Mouse (Mus musculus) neural tube, embryonic 12.5 days (tissue): ENCODE measurements at regions not wholly inside any gene's neighbourhood (a gene's known extent, or its start where the extent isn't known, plus 50 kb on each side); places are given as distances from the start of the nearest gene placed in this dataset.

ENCODE experiments used
- ATAC-seq: fragments of 200-750 bp; cut with Nextera tagmentation; 2 replicates; pipeline ENCODE4 v1.8.0; 2017; ENCODE audit warnings: low read depth, mild to moderate bottlenecking, moderate TSS enrichment, moderate library complexity; ENCODE audit not compliant: low FRiP score
- H3K27ac ChIP-seq: fragments of 300-500 bp; sonication (generic); 2 replicates; pipeline ENCODE4 v1.5.1; 2016
- H3K27me3 ChIP-seq: fragments of 300-500 bp; sonication (generic); replicated peaks from 2 replicates; pipeline ENCODE4 v1.6.1; 2016; ENCODE audit warnings: mild to moderate bottlenecking
- H3K36me3 ChIP-seq: fragments of 300-500 bp; sonication (generic); 2 replicates; pipeline ENCODE4 v1.6.1; 2016; ENCODE audit warnings: mild to moderate bottlenecking
- H3K4me1 ChIP-seq: fragments of 300-500 bp; sonication (generic); 2 replicates; pipeline ENCODE4 v1.6.1; 2016
- H3K4me2 ChIP-seq: fragments of 300-500 bp; sonication (generic); replicated peaks from 2 replicates; pipeline ENCODE4 v1.6.1; 2016; ENCODE audit warnings: mild to moderate bottlenecking
- H3K4me3 ChIP-seq: fragments of 300-500 bp; sonication (generic); 2 replicates; pipeline ENCODE4 v1.5.1; 2016
- H3K9ac ChIP-seq: fragments of 300-500 bp; sonication (generic); 2 replicates; pipeline ENCODE4 v1.6.1; 2016; ENCODE audit warnings: mild to moderate bottlenecking
- H3K9me3 ChIP-seq: fragments of 300-500 bp; sonication (generic); 2 replicates; pipeline ENCODE4 v1.6.1; 2016; ENCODE audit warnings: mild to moderate bottlenecking
- WGBS: fragments of 180-500 bp; shearing (Covaris S2); methylation state at CpG from one replicate; pipeline ENCODE4 v1.1.7; 2016; 5-methylcytosine and 5-hydroxymethylcytosine counted together

- no peaks in the 10 kb centered on the region for H3K36me3 ChIP-seq
- 89% methylated on average over 8 of the region's 8 CpGs for WGBS
- no peak overlapping the region for H3K4me3 ChIP-seq
- no peak overlapping the region for H3K27ac ChIP-seq
- 0 out of 2 replicates have a peak, but pooled peaks cover 8% of the 10 kb centered on the region for H3K27me3 ChIP-seq
- H3K9me3 ChIP-seq: no peaks in the 10 kb centered on the region
- H3K4me1 ChIP-seq: peaks cover 29% of the 10 kb centered on the region
- no peak overlapping the region for H3K4me2 ChIP-seq
- no peak for ATAC-seq
- H3K9ac ChIP-seq: no peak overlapping the region
Observed at GRCm38 (mm10) chr9:61309768-61310493, 62.2 kb upstream of the Tle3 start.

GRCm38 (mm10) chr9:61310574-61310973, 61.6 kb upstream of the Tle3 start:
- ATAC-seq: no peak
- H3K9me3 ChIP-seq: no peaks in the 10 kb centered on the region
- peaks cover 35% of the 10 kb centered on the region for H3K4me1 ChIP-seq
- no peaks in the 10 kb centered on the region for H3K36me3 ChIP-seq
- H3K9ac ChIP-seq: no peak overlapping the region
- no peak overlapping the region for H3K27ac ChIP-seq
- 0 out of 2 replicates have a peak, but pooled peaks cover 8% of the 10 kb centered on the region for H3K27me3 ChIP-seq
- WGBS: 69% methylated on average over 5 of the region's 5 CpGs
- H3K4me2 ChIP-seq: no peak overlapping the region
- H3K4me3 ChIP-seq: no peak overlapping the region

GRCm38 (mm10) chr9:61311604-61312003, 60.6 kb upstream of the Tle3 start:
- peaks cover 45% of the 10 kb centered on the region for H3K4me1 ChIP-seq
- H3K9ac ChIP-seq: no peak overlapping the region
- peak; percentile 62 for ATAC-seq
- 0 out of 2 replicates have a peak, but pooled peaks cover 8% of the 10 kb centered on the region for H3K27me3 ChIP-seq
- no peak overlapping the region for H3K4me2 ChIP-seq
- H3K9me3 ChIP-seq: no peaks in the 10 kb centered on the region
- WGBS: 28% methylated on average over 5 of the region's 5 CpGs
- no peaks in the 10 kb centered on the region for H3K36me3 ChIP-seq
- 0 out of 2 replicates have a peak overlapping the region, but pooled peaks have one; percentile 12 for H3K27ac ChIP-seq
- H3K4me3 ChIP-seq: no peak overlapping the region

- no peak for ATAC-seq
- WGBS: 74% methylated on average over 6 of the region's 6 CpGs
- H3K4me3 ChIP-seq: no peak overlapping the region
- no peak overlapping the region for H3K9ac ChIP-seq
- no peaks in the 10 kb centered on the region for H3K36me3 ChIP-seq
- peak overlapping the region; percentile 34; the same call in 1 of the 2 replicates for H3K27ac ChIP-seq
- H3K27me3 ChIP-seq: 0 out of 2 replicates have a peak, but pooled peaks cover 8% of the 10 kb centered on the region
- no peaks in the 10 kb centered on the region for H3K9me3 ChIP-seq
- H3K4me2 ChIP-seq: no peak overlapping the region
- peaks cover 57% of the 10 kb centered on the region for H3K4me1 ChIP-seq
Observed at GRCm38 (mm10) chr9:61314630-61315179, 57.5 kb upstream of the Tle3 start.

GRCm38 (mm10) chr9:61315371-61316298, 56.5 kb upstream of the Tle3 start:
- no peaks in the 10 kb centered on the region for H3K36me3 ChIP-seq
- peak overlapping the region; percentile 34; the same call in 1 of the 2 replicates for H3K27ac ChIP-seq
- no peaks in the 10 kb centered on the region for H3K9me3 ChIP-seq
- H3K27me3 ChIP-seq: 0 out of 2 replicates have a peak, but pooled peaks cover 8% of the 10 kb centered on the region
- 0 out of 2 replicates have a peak overlapping the region, but pooled peaks have one; percentile 17 for H3K4me2 ChIP-seq
- H3K9ac ChIP-seq: peak overlapping the region; percentile 13; the same call in 1 of the 2 replicates
- peaks cover 59% of the 10 kb centered on the region for H3K4me1 ChIP-seq
- 29% methylated on average over 17 of the region's 17 CpGs for WGBS
- H3K4me3 ChIP-seq: no peak overlapping the region
- peak; percentile 51 for ATAC-seq

- 20% methylated on average over 4 of the region's 4 CpGs for WGBS
- Histone ChIP-seq H3K9me3 (no peaks in the 10 kb centered on the region), H3K4me3 (no peak overlapping the region), H3K4me2 (no peak overlapping the region), H3K36me3 (no peaks in the 10 kb centered on the region), H3K4me1 (peaks cover 53% of the 10 kb centered on the region), H3K27ac (no peak overlapping the region), H3K9ac (no peak overlapping the region), H3K27me3 (peaks cover 3% of the 10 kb centered on the region; the same call in 1 of the 2 replicates)
- no peak for ATAC-seq
Observed at GRCm38 (mm10) chr9:61316442-61316841, 55.7 kb upstream of the Tle3 start.

- Histone ChIP-seq H3K4me2 (no peak overlapping the region), H3K4me1 (peaks cover 53% of the 10 kb centered on the region), H3K27ac (no peak overlapping the region), H3K9ac (no peak overlapping the region), H3K9me3 (no peaks in the 10 kb centered on the region), H3K36me3 (no peaks in the 10 kb centered on the region), H3K4me3 (no peak overlapping the region), H3K27me3 (peaks cover 9% of the 10 kb centered on the region)
- ATAC-seq: no peak
- WGBS: 46% methylated on average over 6 of the region's 6 CpGs
Observed at GRCm38 (mm10) chr9:61319721-61320120, 52.4 kb upstream of the Tle3 start.

GRCm38 (mm10) chr9:61321314-61321713, 50.9 kb upstream of the Tle3 start:
- H3K36me3 ChIP-seq: no peaks in the 10 kb centered on the region
- H3K4me1 ChIP-seq: peaks cover 52% of the 10 kb centered on the region
- no peak overlapping the region for H3K4me3 ChIP-seq
- H3K27ac ChIP-seq: no peak overlapping the region
- H3K9ac ChIP-seq: no peak overlapping the region
- WGBS: 76% methylated on average over 1 of the region's 1 CpGs
- H3K4me2 ChIP-seq: no peak overlapping the region
- no peaks in the 10 kb centered on the region for H3K9me3 ChIP-seq
- H3K27me3 ChIP-seq: peaks cover 9% of the 10 kb centered on the region
- no peak for ATAC-seq

- Histone ChIP-seq H3K9me3 (no peaks in the 10 kb centered on the region), H3K27me3 (peaks cover 9% of the 10 kb centered on the region), H3K9ac (no peak overlapping the region), H3K4me3 (no peak overlapping the region), H3K4me2 (no peak overlapping the region), H3K4me1 (peaks cover 52% of the 10 kb centered on the region), H3K27ac (no peak overlapping the region), H3K36me3 (no peaks in the 10 kb centered on the region)
- ATAC-seq: no peak
- 70% methylated on average over 8 of the region's 8 CpGs for WGBS
Observed at GRCm38 (mm10) chr9:61321825-61322224, 50.3 kb upstream of the Tle3 start.

- Histone ChIP-seq H3K36me3 (no peaks in the 10 kb centered on the region), H3K9ac (no peak overlapping the region), H3K9me3 (no peaks in the 10 kb centered on the region), H3K4me1 (peaks cover 50% of the 10 kb centered on the region), H3K27me3 (peaks cover 9% of the 10 kb centered on the region), H3K27ac (no peak overlapping the region), H3K4me2 (no peak overlapping the region), H3K4me3 (no peak overlapping the region)
- ATAC-seq: no peak
- 70% methylated on average over 11 of the region's 11 CpGs for WGBS
Observed at GRCm38 (mm10) chr9:61322333-61322732, 49.8 kb upstream of the Tle3 start.
